Mouse (Mus musculus): Measurements from ENCODE around the gene Gm12695.

GRCm38 (mm10) chr4:96718977-96719966 lies 65.7 kb downstream of the Gm12695 start:
- TF ChIP-seq CTCF (conservative IDR thresholded peaks at IDR 0.05; ENCODE audit: low read length): no peak
- no peak for TF ChIP-seq POU5F1 (IDR thresholded peaks at IDR 0.05; ENCODE audit: borderline replicate concordance, low read length)
- TF ChIP-seq NANOG (IDR thresholded peaks at IDR 0.05; ENCODE audit: borderline replicate concordance, low read length): no peak
